Mouse (Mus musculus): ENCODE measurements around the gene Irak3. TPM values are rescaled to one million over a fixed set of nuclear protein-coding genes. Genes with fewer than 3 reads are reported as not detected.

Irak3 gene
- polyA plus RNA-seq, 1 experiment, result 0.91 TPM

DNA sequence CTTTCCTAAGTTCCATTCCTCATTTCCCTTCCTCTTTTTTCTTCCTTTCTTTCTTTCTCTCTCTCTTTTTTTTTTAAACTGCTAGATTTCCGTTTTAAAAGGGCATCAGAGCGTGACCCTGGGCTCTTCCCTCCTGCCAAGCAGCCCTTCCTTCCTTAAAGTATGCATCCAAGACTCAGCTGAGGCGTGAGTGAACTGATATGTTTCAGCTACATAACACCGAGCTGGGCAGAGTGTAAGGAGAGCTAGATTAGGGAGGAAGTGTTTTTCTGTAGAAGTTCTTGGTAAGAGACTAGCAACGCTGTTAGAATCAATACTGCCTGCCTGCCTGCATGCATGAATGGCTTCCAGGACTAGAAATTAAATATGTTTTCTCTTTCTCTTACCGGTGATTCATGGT, 12.1 kb downstream of the Irak3 start:
- Histone ChIP-seq H3K27me3 (ENCODE audit: control insufficient read depth, insufficient read depth, low read length) (no peaks in the 10 kb centered on the region; the same call in 1 of the 2 replicates), H3K4me1 (ENCODE audit: control insufficient read depth, insufficient read depth, insufficient read length, low read length) (no peaks in the 10 kb centered on the region; the same call in 1 of the 2 replicates), H3K27ac (ENCODE audit: insufficient read depth, low read depth, low read length) (no peak overlapping the region), H3K36me3 (ENCODE audit: control insufficient read depth, insufficient read depth, low read length) (no peaks in the 10 kb centered on the region), H3K4me3 (ENCODE audit: low read depth, low read length) (no peak overlapping the region)
- WGBS, result 39% methylated on average over 6 of the region's 6 CpGs
- TF ChIP-seq CTCF (IDR thresholded peaks at IDR 0.05; ENCODE audit: extremely low read depth, insufficient read length, insufficient replicate concordance, low read depth, low read length), result no peak
- TF ChIP-seq POLR2A (IDR thresholded peaks at IDR 0.05; ENCODE audit: low read depth, low read length), result no peak

DNA sequence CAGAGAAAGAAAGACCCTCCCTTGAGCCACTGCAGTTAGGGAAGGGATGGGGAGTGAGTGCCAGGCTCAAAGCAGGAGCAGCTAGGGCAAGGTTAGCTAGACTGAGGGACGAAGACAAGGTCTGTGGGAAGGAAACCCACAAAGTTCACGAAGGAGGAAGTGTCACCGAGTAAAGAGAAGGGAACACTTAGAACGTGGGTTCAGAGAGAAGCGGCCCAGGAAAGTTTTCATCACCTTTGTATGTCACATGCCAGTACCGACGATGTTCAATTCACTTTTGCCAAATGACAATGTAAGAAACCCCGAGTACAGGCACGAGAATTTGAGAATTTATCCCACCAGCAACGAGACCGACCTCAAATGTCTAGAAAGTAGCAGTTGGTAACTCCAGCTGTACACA, 12.7 kb downstream of the Irak3 start:
- Histone ChIP-seq H3K27ac (ENCODE audit: insufficient read depth, low read depth, low read length) (no peak overlapping the region), H3K4me3 (ENCODE audit: low read depth, low read length) (no peak overlapping the region), H3K27me3 (ENCODE audit: control insufficient read depth, insufficient read depth, low read length) (no peaks in the 10 kb centered on the region; the same call in 1 of the 2 replicates), H3K4me1 (ENCODE audit: control insufficient read depth, insufficient read depth, insufficient read length, low read length) (no peaks in the 10 kb centered on the region; the same call in 1 of the 2 replicates), H3K36me3 (ENCODE audit: control insufficient read depth, insufficient read depth, low read length) (no peaks in the 10 kb centered on the region)
- WGBS, result 61% methylated on average over 11 of the region's 11 CpGs
- TF ChIP-seq POLR2A (IDR thresholded peaks at IDR 0.05; ENCODE audit: low read depth, low read length) (no peak), CTCF (IDR thresholded peaks at IDR 0.05; ENCODE audit: extremely low read depth, insufficient read length, insufficient replicate concordance, low read depth, low read length) (no peak)

DNA sequence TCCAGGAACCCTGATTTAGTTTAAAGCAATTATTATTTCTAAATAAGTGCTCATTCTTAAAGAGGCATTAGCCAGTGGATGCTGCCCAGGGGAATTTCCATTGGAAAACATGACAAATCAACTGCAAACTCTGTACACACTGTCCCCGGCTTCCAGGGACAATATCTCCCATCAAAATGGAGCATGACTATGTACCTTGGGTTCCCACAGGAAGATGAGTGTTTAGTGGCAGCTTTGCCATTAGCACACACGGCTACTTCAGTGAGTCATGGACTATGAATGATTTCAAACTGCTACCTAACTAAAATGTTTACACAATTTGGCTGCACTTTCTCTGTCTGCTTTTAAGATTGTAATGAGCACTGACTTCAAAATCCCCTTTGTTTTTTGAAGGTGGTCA, 13.4 kb downstream of the Irak3 start:
- TF ChIP-seq CTCF (IDR thresholded peaks at IDR 0.05; ENCODE audit: extremely low read depth, insufficient read length, insufficient replicate concordance, low read depth, low read length) (no peak), POLR2A (IDR thresholded peaks at IDR 0.05; ENCODE audit: low read depth, low read length) (no peak)
- H3K4me1 ChIP-seq (ENCODE audit: control insufficient read depth, insufficient read depth, insufficient read length, low read length), result no peaks in the 10 kb centered on the region; the same call in 1 of the 2 replicates
- H3K4me3 ChIP-seq (ENCODE audit: low read depth, low read length), result no peak overlapping the region
- 48% methylated on average over 2 of the region's 2 CpGs for WGBS
- no peak overlapping the region for H3K27ac ChIP-seq (ENCODE audit: insufficient read depth, low read depth, low read length)
- no peaks in the 10 kb centered on the region for H3K36me3 ChIP-seq (ENCODE audit: control insufficient read depth, insufficient read depth, low read length)
- no peaks in the 10 kb centered on the region; the same call in 1 of the 2 replicates for H3K27me3 ChIP-seq (ENCODE audit: control insufficient read depth, insufficient read depth, low read length)

DNA sequence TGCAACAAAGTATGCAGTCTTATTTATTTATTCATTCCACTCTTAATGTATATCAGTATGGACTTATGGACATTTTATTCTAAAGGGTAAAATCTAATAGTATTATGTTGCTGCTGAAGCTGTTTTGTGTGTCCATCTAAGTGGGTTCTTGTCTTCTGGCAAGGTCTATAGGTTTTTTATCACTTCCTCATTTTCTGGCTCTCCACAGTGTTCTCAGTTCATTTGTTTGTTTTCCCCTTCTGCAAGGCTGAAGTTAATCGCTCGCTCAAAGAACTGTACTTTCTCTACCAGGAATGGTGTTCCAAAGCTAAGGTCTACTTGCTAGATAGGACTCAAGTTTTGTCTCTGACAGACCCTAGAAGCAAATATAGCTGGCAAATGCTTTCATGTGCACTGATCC, 18.6 kb downstream of the Irak3 start:
- H3K36me3 ChIP-seq (ENCODE audit: control insufficient read depth, insufficient read depth, low read length), result no peaks in the 10 kb centered on the region
- no peak for TF ChIP-seq CTCF (IDR thresholded peaks at IDR 0.05; ENCODE audit: extremely low read depth, insufficient read length, insufficient replicate concordance, low read depth, low read length)
- TF ChIP-seq POLR2A (IDR thresholded peaks at IDR 0.05; ENCODE audit: low read depth, low read length), result no peak
- H3K4me1 ChIP-seq (ENCODE audit: control insufficient read depth, insufficient read depth, insufficient read length, low read length), result no peaks in the 10 kb centered on the region
- 61% methylated on average over 2 of the region's 2 CpGs for WGBS
- no peak overlapping the region for H3K4me3 ChIP-seq (ENCODE audit: low read depth, low read length)
- H3K27ac ChIP-seq (ENCODE audit: insufficient read depth, low read depth, low read length), result no peak overlapping the region
- no peaks in the 10 kb centered on the region for H3K27me3 ChIP-seq (ENCODE audit: control insufficient read depth, insufficient read depth, low read length)

DNA sequence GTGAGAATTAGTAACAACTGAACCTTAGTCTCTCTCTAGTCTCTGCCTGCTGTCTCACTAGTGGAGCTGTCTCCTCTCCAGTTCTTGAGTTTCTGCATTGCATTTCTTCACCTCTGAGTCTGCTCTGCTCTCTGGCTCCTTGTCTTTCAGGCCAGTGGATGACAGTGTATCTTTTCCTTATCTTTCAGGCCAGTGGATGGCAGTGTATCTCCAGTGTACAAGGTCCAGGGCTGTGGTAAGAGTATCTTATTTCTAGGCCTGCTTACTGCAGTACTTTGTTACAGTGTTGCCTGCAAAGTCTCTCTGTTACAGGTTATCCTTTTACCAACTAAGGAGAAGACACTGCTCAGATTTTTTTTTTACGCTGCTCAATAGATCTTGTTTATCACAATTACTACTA, 19.0 kb downstream of the Irak3 start:
- Histone ChIP-seq H3K27ac (ENCODE audit: insufficient read depth, low read depth, low read length) (no peak overlapping the region), H3K4me3 (ENCODE audit: low read depth, low read length) (no peak overlapping the region), H3K4me1 (ENCODE audit: control insufficient read depth, insufficient read depth, insufficient read length, low read length) (no peaks in the 10 kb centered on the region), H3K27me3 (ENCODE audit: control insufficient read depth, insufficient read depth, low read length) (no peaks in the 10 kb centered on the region), H3K36me3 (ENCODE audit: control insufficient read depth, insufficient read depth, low read length) (no peaks in the 10 kb centered on the region)
- TF ChIP-seq POLR2A (IDR thresholded peaks at IDR 0.05; ENCODE audit: low read depth, low read length) (no peak), CTCF (IDR thresholded peaks at IDR 0.05; ENCODE audit: extremely low read depth, insufficient read length, insufficient replicate concordance, low read depth, low read length) (no peak)
- WGBS, result 87% methylated on average over 1 of the region's 1 CpGs

DNA sequence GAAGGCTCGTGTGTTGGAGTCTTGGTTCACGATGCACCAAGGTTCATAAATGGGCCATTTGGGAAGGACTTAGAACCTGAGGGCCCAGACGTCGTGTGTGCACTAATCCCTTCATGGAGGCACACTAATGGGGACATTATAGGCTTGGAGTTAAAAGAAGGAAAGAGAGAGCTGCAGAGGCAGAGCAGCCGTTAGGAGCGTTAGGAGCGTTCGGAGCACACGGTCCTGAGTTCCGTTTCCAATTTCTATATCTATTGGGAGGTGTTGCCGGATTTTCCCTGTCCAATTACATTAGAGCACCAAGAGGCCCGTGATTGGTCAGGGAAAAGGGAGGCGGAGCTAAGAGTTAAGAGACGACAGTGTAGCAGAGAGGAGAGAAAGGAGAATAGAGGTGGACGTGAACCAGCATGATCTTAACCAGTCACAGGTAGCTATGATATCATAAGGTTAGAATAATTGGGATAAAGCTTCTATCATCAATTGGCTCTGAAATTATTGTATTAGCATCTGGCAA, 27.7 kb downstream of the Irak3 start:
- H3K4me3 ChIP-seq (ENCODE audit: low read depth, low read length), result no peak overlapping the region
- H3K36me3 ChIP-seq (ENCODE audit: control insufficient read depth, insufficient read depth, low read length), result no peaks in the 10 kb centered on the region
- no peak overlapping the region for H3K27ac ChIP-seq (ENCODE audit: insufficient read depth, low read depth, low read length)
- WGBS, result 88% methylated on average over 15 of the region's 15 CpGs
- no peak for TF ChIP-seq POLR2A (IDR thresholded peaks at IDR 0.05; ENCODE audit: low read depth, low read length)
- TF ChIP-seq CTCF (IDR thresholded peaks at IDR 0.05; ENCODE audit: extremely low read depth, insufficient read length, insufficient replicate concordance, low read depth, low read length), result no peak
- H3K27me3 ChIP-seq (ENCODE audit: control insufficient read depth, insufficient read depth, low read length), result no peaks in the 10 kb centered on the region
- H3K4me1 ChIP-seq (ENCODE audit: control insufficient read depth, insufficient read depth, insufficient read length, low read length), result no peaks in the 10 kb centered on the region

DNA sequence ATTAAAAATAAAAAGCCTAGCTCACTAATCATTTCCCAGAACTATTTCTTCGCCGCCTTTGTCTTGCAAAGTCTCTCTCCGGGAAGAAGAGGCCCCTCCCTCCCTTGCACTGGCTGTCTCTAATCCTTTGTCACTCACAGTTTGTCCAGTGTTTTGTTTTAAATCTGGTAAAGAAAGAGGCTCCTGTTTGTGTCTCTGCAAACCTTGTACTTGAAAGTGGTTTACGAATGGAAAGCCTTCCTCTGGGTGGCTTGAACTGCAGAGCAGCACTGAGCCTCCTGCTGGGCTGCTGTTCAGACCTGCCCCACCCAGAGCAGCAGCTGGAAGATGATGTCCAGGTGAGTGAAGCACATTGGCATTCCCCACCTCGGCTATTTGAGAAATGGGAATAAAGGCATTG, 30.6 kb downstream of the Irak3 start:
- Histone ChIP-seq H3K4me1 (ENCODE audit: control insufficient read depth, insufficient read depth, insufficient read length, low read length) (no peaks in the 10 kb centered on the region), H3K27ac (ENCODE audit: insufficient read depth, low read depth, low read length) (no peak overlapping the region), H3K4me3 (ENCODE audit: low read depth, low read length) (no peak overlapping the region), H3K27me3 (ENCODE audit: control insufficient read depth, insufficient read depth, low read length) (no peaks in the 10 kb centered on the region), H3K36me3 (ENCODE audit: control insufficient read depth, insufficient read depth, low read length) (no peaks in the 10 kb centered on the region)
- 64% methylated on average over 5 of the region's 5 CpGs for WGBS
- TF ChIP-seq POLR2A (IDR thresholded peaks at IDR 0.05; ENCODE audit: low read depth, low read length), result no peak
- no peak for TF ChIP-seq CTCF (IDR thresholded peaks at IDR 0.05; ENCODE audit: extremely low read depth, insufficient read length, insufficient replicate concordance, low read depth, low read length)

All from small intestine, adult 2 months (tissue).